Mouse (Mus musculus): Measurements from ENCODE around the gene Gm11564.
"Not testable (repeated sequence)": the region's sequence is repeated elsewhere in the genome, so short reads cannot be mapped to it uniquely, and the experiment has no call there.

Gm11564 gene

GRCm38 (mm10) chr11:99815566-99815965 lies at the start of gene Gm11564:
Gene Gm11564, minus strand, starts transcription at chr11:99815666.
- DNase-seq (ENCODE audit: low spot score): not testable (repeated sequence)

GRCm38 (mm10) chr11:99864176-99864575 lies 48.7 kb upstream of the Gm11564 start, which contains the start of gene Gm11559:
Gene Gm11559, plus strand, starts transcription at chr11:99864476.
- not testable (repeated sequence) for DNase-seq (ENCODE audit: low spot score)

GRCm38 (mm10) chr11:99858761-99859160 lies 43.3 kb upstream of the Gm11564 start:
- no peak for DNase-seq (ENCODE audit: low spot score)

GRCm38 (mm10) chr11:99857617-99858016 lies 42.2 kb upstream of the Gm11564 start, which contains the start of gene Gm11568:
Gene Gm11568, plus strand, starts transcription at chr11:99857917.
- DNase-seq (ENCODE audit: low spot score): no peak

- no peak for DNase-seq (ENCODE audit: low spot score)
These were observed 38.7 kb upstream of the Gm11564 start for GRCm38 (mm10) chr11:99854121-99854520.

- no peak for DNase-seq (ENCODE audit: low spot score)
These were observed 36.0 kb upstream of the Gm11564 start, which contains the start of gene Krtap4-16 for GRCm38 (mm10) chr11:99851508-99851907. Gene Krtap4-16, minus strand, starts transcription at chr11:99851608.

- DNase-seq (ENCODE audit: low spot score): no peak
These were observed 31.3 kb upstream of the Gm11564 start for GRCm38 (mm10) chr11:99846746-99847145.

GRCm38 (mm10) chr11:99842185-99842584 lies 26.7 kb upstream of the Gm11564 start:
- no peak for DNase-seq (ENCODE audit: low spot score)

- DNase-seq (ENCODE audit: low spot score): no peak
These were observed 22.5 kb upstream of the Gm11564 start, which contains the start of gene 2300003K06Rik for GRCm38 (mm10) chr11:99837966-99838365. Gene 2300003K06Rik, minus strand, starts transcription at chr11:99838066.

- not testable (repeated sequence) for DNase-seq (ENCODE audit: low spot score)
These were observed 5.7 kb downstream of the Gm11564 start, which contains the start of gene Krtap4-13 for GRCm38 (mm10) chr11:99809792-99810191. Gene Krtap4-13, minus strand, starts transcription at chr11:99809892.

- not testable (repeated sequence) for DNase-seq (ENCODE audit: low spot score)
These were observed 11.1 kb downstream of the Gm11564 start, which contains the start of gene Gm11554 for GRCm38 (mm10) chr11:99804346-99804745. Gene Gm11554, minus strand, starts transcription at chr11:99804446.

GRCm38 (mm10) chr11:99798832-99799231 lies 16.6 kb downstream of the Gm11564 start, which contains the start of gene Gm11569:
Gene Gm11569, minus strand, starts transcription at chr11:99798932.
- not testable (repeated sequence) for DNase-seq (ENCODE audit: low spot score)

- no peak for DNase-seq (ENCODE audit: low spot score)
These were observed 22.1 kb downstream of the Gm11564 start, which contains the start of gene Gm11596 for GRCm38 (mm10) chr11:99793367-99793766. Gene Gm11596, minus strand, starts transcription at chr11:99793467.

- DNase-seq (ENCODE audit: low spot score): not testable (repeated sequence)
These were observed 30.6 kb downstream of the Gm11564 start, which contains the start of gene Krtap4-9 for GRCm38 (mm10) chr11:99784900-99785299. Gene Krtap4-9, plus strand, starts transcription at chr11:99785200.

- DNase-seq (ENCODE audit: low spot score): no peak
These were observed 34.9 kb downstream of the Gm11564 start, which contains the start of gene Krtap4-8 for GRCm38 (mm10) chr11:99780604-99781003. Gene Krtap4-8, minus strand, starts transcription at chr11:99780704.

GRCm38 (mm10) chr11:99778401-99778800 lies 37.1 kb downstream of the Gm11564 start:
- no peak for DNase-seq (ENCODE audit: low spot score)

GRCm38 (mm10) chr11:99772813-99773212 lies 42.7 kb downstream of the Gm11564 start, which contains the start of gene Gm11595:
Gene Gm11595, minus strand, starts transcription at chr11:99772913.
- not testable (repeated sequence) for DNase-seq (ENCODE audit: low spot score)

GRCm38 (mm10) chr11:99768410-99768809 lies 47.1 kb downstream of the Gm11564 start:
- no peak for DNase-seq (ENCODE audit: low spot score)

All from c-Kit-positive CD71-positive TER-119-positive erythroid progenitor cells, embryonic 14.5 days (primary cell).